Mouse (Mus musculus) G1E (cell line): Measurements from ENCODE around the gene Folr2. TPM values are rescaled to one million over a fixed set of nuclear protein-coding genes. Genes with fewer than 3 reads are reported as not detected.
A peak's percentile ranks its signal among the peaks of the same experiment; 100 is the strongest.

Experiments used
- ATAC-seq: 2 replicates; pipeline ENCODE4 v1.8.0; 2016; ENCODE audit warnings: mild to moderate bottlenecking; ENCODE audit not compliant: insufficient number of reproducible peaks, poor library complexity, low FRiP score, severe bottlenecking; ENCODE audit errors: extremely low read depth
- DNase-seq: peaks from one replicate; pipeline ENCODE4 v3.0.0; 2012; ENCODE audit warnings: low spot score
- H3K27me3 ChIP-seq: 2 replicates; pipeline ENCODE4 v1.6.1; 2012; ENCODE audit warnings: mild to moderate bottlenecking, low read length, inconsistent platforms; ENCODE audit not compliant: insufficient read depth
- H3K36me3 ChIP-seq: replicated peaks from 2 replicates; pipeline ENCODE3; 2012; ENCODE audit warnings: mild to moderate bottlenecking, inconsistent platforms
- H3K4me1 ChIP-seq: 2 replicates; pipeline ENCODE4 v1.6.1; 2012; ENCODE audit warnings: low read depth, low read length, inconsistent platforms, mixed read lengths; ENCODE audit not compliant: insufficient read depth
- H3K4me3 ChIP-seq: 2 replicates; pipeline ENCODE4 v1.5.1; 2012; ENCODE audit warnings: low read depth, mild to moderate bottlenecking, inconsistent platforms, low read length, moderate library complexity, mixed read lengths
- H3K9me3 ChIP-seq: replicated peaks from 2 replicates; pipeline ENCODE4 v1.6.1; 2012; ENCODE audit warnings: inconsistent platforms
- CTCF ChIP-seq: IDR thresholded peaks from 2 replicates; pipeline ENCODE4 v1.5.1; 2012; ENCODE audit warnings: low read depth, low read length, inconsistent platforms, mixed read lengths
- GATA1 ChIP-seq: IDR thresholded peaks from 2 replicates; pipeline ENCODE4 v1.6.1; 2012; ENCODE audit warnings: borderline replicate concordance, low read length, inconsistent platforms, mixed read lengths
- GATA2 ChIP-seq: IDR thresholded peaks from 2 replicates; pipeline ENCODE4 v1.6.1; 2012; ENCODE audit warnings: low read depth, low read length, inconsistent platforms, borderline replicate concordance
- POLR2AphosphoS5 ChIP-seq: IDR thresholded peaks from 2 replicates; pipeline ENCODE4 v1.6.1; 2012; ENCODE audit warnings: low read depth, low read length, inconsistent platforms; ENCODE audit not compliant: insufficient replicate concordance
- TAL1 ChIP-seq: conservative IDR thresholded peaks from 2 replicates; pipeline ENCODE4 v1.6.1; 2012; ENCODE audit warnings: low read depth, low read length, inconsistent platforms, mixed read lengths
- polyA plus RNA-seq: library from polyadenylated mRNA; stranded (reverse); fragments of >175 nt; gene quantifications from 2 replicates; pipeline ENCODE4 v1.2.3, GENCODE M21; 2012
- total RNA-seq, 2 experiments: library from RNA; stranded (forward) in 1 of 2; stranded (reverse) in 1 of 2; fragments of 200-1000 nt in 1 of 2; fragments of >200 nt in 1 of 2; fragmentation: Nextera tagmentation in 1 of 2; gene quantifications; 2 replicates each; pipeline ENCODE4 v1.2.3; 2014 to 2017

The Folr2 gene
- total and polyA plus RNA-seq, 3 experiments = not detected

- peaks cover 57% of the 10 kb centered on the region for H3K36me3 ChIP-seq
- ATAC-seq (no peak), DNase-seq (no peak)
- H3K9me3 ChIP-seq = no peaks in the 10 kb centered on the region
- H3K4me1 ChIP-seq = peaks cover 26% of the 10 kb centered on the region
- no peak for TF ChIP-seq GATA1
- no peak for TF ChIP-seq POLR2AphosphoS5
- TF ChIP-seq GATA2 = no peak
- TF ChIP-seq TAL1 = no peak
- TF ChIP-seq CTCF = no peak
- no peaks in the 10 kb centered on the region for H3K27me3 ChIP-seq
- no peak overlapping the region for H3K4me3 ChIP-seq
These were observed 43.5 kb upstream of the Folr2 start for GRCm38 (mm10) chr7:101900331-101901097.

GRCm38 (mm10) chr7:101896104-101897066 is 39.4 kb upstream of the Folr2 start:
- no peaks in the 10 kb centered on the region for H3K9me3 ChIP-seq
- TF ChIP-seq GATA1 (no peak), TAL1 (no peak), CTCF (no peak), GATA2 (no peak), POLR2AphosphoS5 (no peak)
- no peaks in the 10 kb centered on the region for H3K27me3 ChIP-seq
- peaks cover 38% of the 10 kb centered on the region for H3K36me3 ChIP-seq
- ATAC-seq (peak; percentile 92), DNase-seq (peak; percentile 96)
- H3K4me1 ChIP-seq = peaks cover 17% of the 10 kb centered on the region
- peak overlapping the region; percentile 73 for H3K4me3 ChIP-seq

- TF ChIP-seq CTCF (no peak), TAL1 (no peak), POLR2AphosphoS5 (no peak), GATA2 (no peak), GATA1 (no peak)
- Histone ChIP-seq H3K27me3 (no peaks in the 10 kb centered on the region), H3K4me3 (peak overlapping the region; percentile 73), H3K36me3 (peaks cover 31% of the 10 kb centered on the region), H3K4me1 (peaks cover 19% of the 10 kb centered on the region), H3K9me3 (no peaks in the 10 kb centered on the region)
- DNase-seq (no peak), ATAC-seq (no peak)
These were observed 38.7 kb upstream of the Folr2 start for GRCm38 (mm10) chr7:101895695-101896094.

- Histone ChIP-seq H3K27me3 (peaks cover 15% of the 10 kb centered on the region), H3K36me3 (no peaks in the 10 kb centered on the region), H3K9me3 (no peaks in the 10 kb centered on the region), H3K4me1 (peaks cover 2% of the 10 kb centered on the region; the same call in 1 of the 2 replicates), H3K4me3 (no peak overlapping the region)
- no peak for DNase-seq
- no peak for ATAC-seq
- no peak for TF ChIP-seq CTCF
- TF ChIP-seq GATA2 = no peak
- no peak for TF ChIP-seq GATA1
- no peak for TF ChIP-seq POLR2AphosphoS5
- TF ChIP-seq TAL1 = no peak
These were observed 31.5 kb upstream of the Folr2 start for GRCm38 (mm10) chr7:101888460-101888859.

- DNase-seq (no peak), ATAC-seq (no peak)
- Histone ChIP-seq H3K4me3 (no peak overlapping the region), H3K9me3 (no peaks in the 10 kb centered on the region), H3K4me1 (peaks cover under 1% of the 10 kb centered on the region; the same call in 1 of the 2 replicates), H3K27me3 (peaks cover 21% of the 10 kb centered on the region), H3K36me3 (no peaks in the 10 kb centered on the region)
- TF ChIP-seq GATA1 (no peak), TAL1 (no peak), POLR2AphosphoS5 (no peak), CTCF (no peak), GATA2 (no peak)
These were observed 29.3 kb upstream of the Folr2 start for GRCm38 (mm10) chr7:101886274-101886673.

- Histone ChIP-seq H3K4me1 (no peaks in the 10 kb centered on the region), H3K27me3 (peaks cover 17% of the 10 kb centered on the region), H3K9me3 (no peaks in the 10 kb centered on the region), H3K36me3 (no peaks in the 10 kb centered on the region), H3K4me3 (no peak overlapping the region)
- ATAC-seq = no peak
- no peak for TF ChIP-seq TAL1
- no peak for TF ChIP-seq POLR2AphosphoS5
- no peak for TF ChIP-seq GATA2
- no peak for TF ChIP-seq GATA1
- no peak for TF ChIP-seq CTCF
- no peak for DNase-seq
These were observed 27.2 kb upstream of the Folr2 start for GRCm38 (mm10) chr7:101884160-101884559.
